Comparison of ENCODE assay signal across 31 mouse cellular contexts in the genomic region with DNA sequence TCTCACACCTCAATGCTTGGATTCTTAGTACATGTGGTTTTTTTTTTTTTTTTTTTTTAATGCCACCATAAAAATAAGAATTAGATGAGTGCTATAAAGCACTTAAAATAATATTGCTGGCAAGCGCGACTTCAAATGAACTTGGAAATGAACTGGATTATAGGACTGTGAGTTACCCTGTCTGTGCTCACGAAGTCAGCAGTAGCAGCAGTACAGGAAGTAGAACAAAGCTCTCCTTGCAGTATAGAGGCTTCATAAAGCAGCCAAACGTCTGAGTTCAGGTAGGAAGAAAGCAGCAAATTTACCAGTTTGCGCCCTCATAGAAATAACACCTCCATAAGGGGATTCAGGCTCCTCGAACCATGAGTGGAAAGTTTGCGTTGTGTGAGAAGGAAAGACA.
"Had no signal": no experiment of that assay in that cellular context is flagged by ENCODE, and none has a peak within 500 bp of the region (broad histone marks: within the 10 kb centered on the region; RNA-seq: fewer than 3 reads in every experiment).

No protein-coding gene starts in this region.

- DNase-seq: left cerebral cortex, postnatal 4 days; liver; liver, embryonic 13.5 days; liver, postnatal 0 days; lung, adult 18-20 months; lung, adult 2 months; lung, embryonic 14.5 days; lung, postnatal 10 days; lung, postnatal 14 days; lung, postnatal 36 days; lung, postnatal 4 days; midbrain, embryonic 14.5 days had no signal

- H3K4me3 ChIP-seq: limb, embryonic 10.5 days; limb, embryonic 12.5 days; limb, embryonic 13.5 days; limb, embryonic 15.5 days; liver, embryonic 12.5 days; liver, embryonic 13.5 days; liver, embryonic 15.5 days; lung, embryonic 15.5 days; megakaryocyte, embryonic 14.5 days; midbrain, embryonic 10.5 days; midbrain, embryonic 12.5 days; midbrain, embryonic 13.5 days; midbrain, embryonic 15.5 days; myocyte had no signal

- H3K4me1 ChIP-seq: limb, embryonic 10.5 days; limb, embryonic 12.5 days; limb, embryonic 15.5 days; liver, embryonic 12.5 days; liver, embryonic 13.5 days; liver, embryonic 15.5 days; lung, embryonic 15.5 days; megakaryocyte, embryonic 14.5 days; midbrain, embryonic 10.5 days; midbrain, embryonic 12.5 days; midbrain, embryonic 13.5 days; midbrain, embryonic 15.5 days had no signal

- H3K9ac ChIP-seq: limb, embryonic 12.5 days; limb, embryonic 13.5 days; limb, embryonic 15.5 days; liver, embryonic 12.5 days; liver, embryonic 13.5 days; liver, embryonic 14.5 days; liver, embryonic 15.5 days; liver, postnatal 0 days; lung, embryonic 14.5 days; lung, embryonic 15.5 days; midbrain, embryonic 12.5 days; midbrain, embryonic 13.5 days; midbrain, embryonic 15.5 days had no signal

- H3K27me3 ChIP-seq: limb, embryonic 12.5 days; limb, embryonic 13.5 days; limb, embryonic 15.5 days; liver, embryonic 12.5 days; liver, embryonic 13.5 days; liver, embryonic 15.5 days; lung, embryonic 15.5 days; megakaryocyte, embryonic 14.5 days; midbrain, embryonic 12.5 days; midbrain, embryonic 13.5 days; midbrain, embryonic 15.5 days had no signal

- H3K27ac ChIP-seq: limb, embryonic 10.5 days; limb, embryonic 12.5 days; limb, embryonic 13.5 days; limb, embryonic 15.5 days; liver, embryonic 12.5 days; liver, embryonic 13.5 days; liver, embryonic 14.5 days; liver, embryonic 15.5 days; lung, embryonic 15.5 days; macrophage; midbrain, embryonic 10.5 days; midbrain, embryonic 12.5 days; midbrain, embryonic 13.5 days; midbrain, embryonic 15.5 days had no signal

- ATAC-seq: liver, embryonic 12.5 days; liver, postnatal 0 days; lung, postnatal 0 days; midbrain, embryonic 13.5 days; midbrain, embryonic 15.5 days; midbrain, embryonic 16.5 days had no signal

- H3K9me3 ChIP-seq: limb, embryonic 10.5 days; liver, embryonic 15.5 days; lung, embryonic 15.5 days had no signal

- H3K4me2 ChIP-seq: limb, embryonic 12.5 days; limb, embryonic 13.5 days; limb, embryonic 15.5 days; liver, embryonic 11.5 days; liver, embryonic 12.5 days; liver, embryonic 13.5 days; liver, embryonic 15.5 days; lung, embryonic 14.5 days; lung, embryonic 15.5 days; midbrain, embryonic 11.5 days; midbrain, embryonic 12.5 days; midbrain, embryonic 13.5 days; midbrain, embryonic 15.5 days had no signal

- H3K36me3 ChIP-seq: limb, embryonic 10.5 days; limb, embryonic 13.5 days; limb, embryonic 15.5 days; liver, embryonic 12.5 days; liver, embryonic 13.5 days; liver, embryonic 15.5 days; lung, embryonic 15.5 days; midbrain, embryonic 10.5 days; midbrain, embryonic 12.5 days; midbrain, embryonic 13.5 days; midbrain, embryonic 15.5 days had no signal
